Mouse (Mus musculus) embryo, embryonic 11.5 days (tissue): ENCODE results near the gene Sec24b.

ENCODE experiments used
- DNase-seq: peaks from one replicate; pipeline ENCODE4 v3.0.0-alpha.2; 2012; ENCODE audit warnings: low read depth, low spot score

Gene Sec24b

GRCm38 (mm10) chr3:130061281-130061680 is at the start of gene Sec24b:
TSS of gene Sec24b (minus strand) at chr3:130061553.
- DNase-seq = no peak

- no peak for DNase-seq
Measured at GRCm38 (mm10) chr3:130104471-130104870, 43.1 kb upstream of the Sec24b start.

- DNase-seq = no peak
Measured at GRCm38 (mm10) chr3:130103486-130103885, 42.1 kb upstream of the Sec24b start.

- DNase-seq = peak; percentile 37
Measured at GRCm38 (mm10) chr3:130095160-130095781, 33.9 kb upstream of the Sec24b start.

- DNase-seq = no peak
Measured at GRCm38 (mm10) chr3:130094125-130094704, 32.9 kb upstream of the Sec24b start.

- no peak for DNase-seq
Measured at GRCm38 (mm10) chr3:130090460-130090859, 29.1 kb upstream of the Sec24b start.

- no peak for DNase-seq
Measured at GRCm38 (mm10) chr3:130088654-130089053, 27.3 kb upstream of the Sec24b start.

GRCm38 (mm10) chr3:130087466-130087865 is 26.1 kb upstream of the Sec24b start:
- DNase-seq = no peak

- DNase-seq = no peak
Measured at GRCm38 (mm10) chr3:130086372-130087080, 25.2 kb upstream of the Sec24b start.

- DNase-seq = no peak
Measured at GRCm38 (mm10) chr3:130083312-130083711, 22.0 kb upstream of the Sec24b start.

- DNase-seq = no peak
Measured at GRCm38 (mm10) chr3:130080666-130081065, 19.3 kb upstream of the Sec24b start.

- DNase-seq = peak; percentile 56
Measured at GRCm38 (mm10) chr3:130079794-130080193, 18.4 kb upstream of the Sec24b start.

GRCm38 (mm10) chr3:130077291-130077690 is 15.9 kb upstream of the Sec24b start:
- DNase-seq = no peak

- DNase-seq = no peak
Measured at GRCm38 (mm10) chr3:130075746-130076145, 14.4 kb upstream of the Sec24b start.

GRCm38 (mm10) chr3:130073085-130073484 is 11.7 kb upstream of the Sec24b start:
- DNase-seq = no peak

- DNase-seq = no peak
Measured at GRCm38 (mm10) chr3:130071918-130072317, 10.6 kb upstream of the Sec24b start.

GRCm38 (mm10) chr3:130060396-130061029 is 840 bp downstream of the Sec24b start:
- peak; percentile 80 for DNase-seq

GRCm38 (mm10) chr3:130059805-130060395 is 1.5 kb downstream of the Sec24b start:
- peak; percentile 22 for DNase-seq

- DNase-seq = no peak
Measured at GRCm38 (mm10) chr3:130058488-130058887, 2.9 kb downstream of the Sec24b start.

GRCm38 (mm10) chr3:130057569-130058345 is 3.6 kb downstream of the Sec24b start:
- DNase-seq = no peak
